8 mouse cellular contexts compared by ENCODE assay signal in genomic region chr15:79131442-79131841, GRCm38 (mm10). TPM values are rescaled to one million over a fixed set of nuclear protein-coding genes. Genes with fewer than 3 reads are reported as not detected.
DNase-seq lines count a peak whose midpoint lies in the region; ATAC-seq lines count a peak whose summit lies in the region.

No protein-coding gene starts in this region.

- no peaks in the 10 kb centered on the region for H3K9me3 ChIP-seq in heart, embryonic 15.5 days (replicated peaks)
- no peaks in the 10 kb centered on the region for H3K9me3 ChIP-seq in intestine, embryonic 15.5 days
- H3K9me3 ChIP-seq in hindbrain, embryonic 11.5 days (ENCODE audit: control insufficient read depth, low read length): no peaks in the 10 kb centered on the region

- WGBS in heart, embryonic 15.5 days: 51% methylated on average over 7 of the region's 7 CpGs
- WGBS in intestine, embryonic 15.5 days: 64% methylated on average over 7 of the region's 7 CpGs
- 68% methylated on average over 7 of the region's 7 CpGs for WGBS in hindbrain, embryonic 11.5 days

- peaks cover 82% of the 10 kb centered on the region for H3K36me3 ChIP-seq in heart, embryonic 15.5 days
- peaks cover 25% of the 10 kb centered on the region for H3K36me3 ChIP-seq in intestine, embryonic 15.5 days
- H3K36me3 ChIP-seq in hindbrain, embryonic 11.5 days (ENCODE audit: control insufficient read depth, insufficient read depth, low read length): peaks cover 10% of the 10 kb centered on the region

- peaks cover 20% of the 10 kb centered on the region for H3K4me1 ChIP-seq in heart, embryonic 15.5 days (replicated peaks)
- no peaks in the 10 kb centered on the region for H3K4me1 ChIP-seq in intestine, embryonic 15.5 days (replicated peaks)
- no peaks in the 10 kb centered on the region for H3K4me1 ChIP-seq in hindbrain, embryonic 11.5 days (replicated peaks; ENCODE audit: control insufficient read depth, insufficient read depth, low read length)

- H3K27me3 ChIP-seq in heart, embryonic 15.5 days: no peaks in the 10 kb centered on the region
- H3K27me3 ChIP-seq in intestine, embryonic 15.5 days (replicated peaks): no peaks in the 10 kb centered on the region
- H3K27me3 ChIP-seq in hindbrain, embryonic 11.5 days (ENCODE audit: control insufficient read depth, insufficient read depth, low read length): no peaks in the 10 kb centered on the region

- no peak overlapping the region for H3K4me3 ChIP-seq in heart, embryonic 15.5 days
- H3K4me3 ChIP-seq in intestine, embryonic 15.5 days (replicated peaks): no peak overlapping the region
- H3K4me3 ChIP-seq in hindbrain, embryonic 11.5 days (ENCODE audit: low read depth, low read length): no peak overlapping the region

- H3K27ac ChIP-seq in heart, embryonic 15.5 days: peak overlapping the region; percentile 65
- H3K27ac ChIP-seq in intestine, embryonic 15.5 days: no peak overlapping the region
- no peak overlapping the region for H3K27ac ChIP-seq in hindbrain, embryonic 11.5 days (ENCODE audit: low read depth, low read length)

- DNase-seq in gastrocnemius, adult 18-20 months (ENCODE audit: low spot score): peak; percentile 96
- no peak for DNase-seq in gastrocnemius, postnatal 10 days
- peak; percentile 91 to 92 for DNase-seq in adrenal gland, postnatal 36 days
- DNase-seq in lung, postnatal 36 days: peak; percentile 96
- no peak for DNase-seq in right cerebral cortex, postnatal 14 days
- DNase-seq in hindbrain, embryonic 11.5 days (ENCODE audit: low spot score): no peak

- peak overlapping the region; percentile 23; the same call in 1 of the 2 replicates for H3K9ac ChIP-seq in heart, embryonic 15.5 days
- no peak overlapping the region for H3K9ac ChIP-seq in intestine, embryonic 15.5 days
- H3K9ac ChIP-seq in hindbrain, embryonic 11.5 days (ENCODE audit: low read depth, low read length): no peak overlapping the region

- ATAC-seq in heart, embryonic 15.5 days (replicated peaks; ENCODE audit: insufficient number of reproducible peaks, insufficient read depth, low FRiP score, low read depth): 0 out of 2 replicates have a peak, but pooled peaks have one; percentile 36
- no peak for ATAC-seq in intestine, embryonic 15.5 days
- no peak for ATAC-seq in hindbrain, embryonic 11.5 days (ENCODE audit: low FRiP score)

- H3K4me2 ChIP-seq in heart, embryonic 15.5 days: no peak overlapping the region
- H3K4me2 ChIP-seq in intestine, embryonic 15.5 days (replicated peaks): no peak overlapping the region
- no peak overlapping the region for H3K4me2 ChIP-seq in hindbrain, embryonic 11.5 days (replicated peaks; ENCODE audit: low read depth, low read length)

RNA-seq across cellular contexts. Expression of gene Polr2f, which starts 9.4 kb away (rescaled TPM):
- 10 to 100 TPM; 69.3 to 76.8 TPM for total RNA-seq in gastrocnemius, adult 18-20 months (2021)
- total RNA-seq in gastrocnemius, postnatal 10 days (2021): 10 to 100 TPM; 73.5 to 80.9 TPM
- 100 to 1,000 TPM; 137 to 143 TPM for total RNA-seq in adrenal gland, postnatal 36 days (2021)
- polyA plus RNA-seq in heart, embryonic 15.5 days (2015; fragmentation: Nextera tagmentation; extraction: Ambion mirVana): 207 and 240 TPM in 2 replicates
- polyA plus RNA-seq in intestine, embryonic 15.5 days (2015; fragmentation: Nextera tagmentation; extraction: Ambion mirVana): 311 and 328 TPM in 2 replicates
- polyA plus RNA-seq in hindbrain, embryonic 11.5 days (2014; fragmentation: Nextera tagmentation; extraction: Ambion mirVana): 336 and 363 TPM in 2 replicates

RNA-seq across cellular contexts. Expression of gene 1700088E04Rik, which starts 9.6 kb away (rescaled TPM):
- total RNA-seq in gastrocnemius, adult 18-20 months (2021): 1 to 10 TPM; 1.1 to 1.2 TPM
- 1 to 10 TPM in 1 of 2 experiments, under 1 TPM in 1; 0.54 to 1.1 TPM for total RNA-seq in gastrocnemius, postnatal 10 days (2021)
- 1 to 10 TPM; 5.5 to 7.3 TPM for total RNA-seq in adrenal gland, postnatal 36 days (2021)
- 7.4 and 8.1 TPM in 2 replicates for polyA plus RNA-seq in heart, embryonic 15.5 days (2015; fragmentation: Nextera tagmentation; extraction: Ambion mirVana)
- polyA plus RNA-seq in intestine, embryonic 15.5 days (2015; fragmentation: Nextera tagmentation; extraction: Ambion mirVana): 4.5 and 5.7 TPM in 2 replicates
- 13.5 and 15.0 TPM in 2 replicates for polyA plus RNA-seq in hindbrain, embryonic 11.5 days (2014; fragmentation: Nextera tagmentation; extraction: Ambion mirVana)

RNA-seq across cellular contexts. Expression of gene Micall1, which starts 22.7 kb away (rescaled TPM):
- 10 to 100 TPM; 10.3 to 10.8 TPM for total RNA-seq in gastrocnemius, adult 18-20 months (2021)
- total RNA-seq in gastrocnemius, postnatal 10 days (2021): 10 to 100 TPM; 17.4 to 20.4 TPM
- total RNA-seq in adrenal gland, postnatal 36 days (2021): 10 to 100 TPM; 41.3 to 51.4 TPM
- polyA plus RNA-seq in heart, embryonic 15.5 days (2015; fragmentation: Nextera tagmentation; extraction: Ambion mirVana): 20.2 and 23.3 TPM in 2 replicates
- polyA plus RNA-seq in intestine, embryonic 15.5 days (2015; fragmentation: Nextera tagmentation; extraction: Ambion mirVana): 8.3 TPM in 2 replicates
- 5.3 and 7.2 TPM in 2 replicates for polyA plus RNA-seq in hindbrain, embryonic 11.5 days (2014; fragmentation: Nextera tagmentation; extraction: Ambion mirVana)

RNA-seq across cellular contexts. Expression of gene Sox10, which starts 33.6 kb away (rescaled TPM):
- total RNA-seq in gastrocnemius, adult 18-20 months (2021): 1 to 10 TPM; 1.0 to 1.3 TPM
- total RNA-seq in gastrocnemius, postnatal 10 days (2021): 1 to 10 TPM; 7.6 to 8.1 TPM
- total RNA-seq in adrenal gland, postnatal 36 days (2021): 1 to 10 TPM; 1.3 to 1.8 TPM
- 0.45 and 1.3 TPM in 2 replicates for polyA plus RNA-seq in heart, embryonic 15.5 days (2015; fragmentation: Nextera tagmentation; extraction: Ambion mirVana)
- 7.9 and 8.2 TPM in 2 replicates for polyA plus RNA-seq in intestine, embryonic 15.5 days (2015; fragmentation: Nextera tagmentation; extraction: Ambion mirVana)
- 11.4 and 16.8 TPM in 2 replicates for polyA plus RNA-seq in hindbrain, embryonic 11.5 days (2014; fragmentation: Nextera tagmentation; extraction: Ambion mirVana)

RNA-seq across cellular contexts. Expression of gene Eif3l, which starts 56.5 kb away (rescaled TPM):
- 10 to 100 TPM; 52.6 to 54.1 TPM for total RNA-seq in gastrocnemius, adult 18-20 months (2021)
- 10 to 100 TPM; 80.0 to 86.2 TPM for total RNA-seq in gastrocnemius, postnatal 10 days (2021)
- 100 to 1,000 TPM; 140 to 156 TPM for total RNA-seq in adrenal gland, postnatal 36 days (2021)
- 131 and 151 TPM in 2 replicates for polyA plus RNA-seq in heart, embryonic 15.5 days (2015; fragmentation: Nextera tagmentation; extraction: Ambion mirVana)
- polyA plus RNA-seq in intestine, embryonic 15.5 days (2015; fragmentation: Nextera tagmentation; extraction: Ambion mirVana): 229 and 241 TPM in 2 replicates
- polyA plus RNA-seq in hindbrain, embryonic 11.5 days (2014; fragmentation: Nextera tagmentation; extraction: Ambion mirVana): 226 and 241 TPM in 2 replicates

Comparison
In these comparisons a context has a peak if more than half of its experiments do, and no peak if none do; other contexts are left out.
1. DNase-seq: peak in gastrocnemius, adult 18-20 months (single experiment), adrenal gland, postnatal 36 days (2 of 2) and lung, postnatal 36 days (single experiment); none in gastrocnemius, postnatal 10 days (single experiment), right cerebral cortex, postnatal 14 days (single experiment) and hindbrain, embryonic 11.5 days (single experiment).